Mouse (Mus musculus) mouse trophoblast stem cell (cell line): ENCODE data around the gene Eps8l2.
"Not testable (repeated sequence)": the region's sequence is repeated elsewhere in the genome, so short reads cannot be mapped to it uniquely, and the experiment has no call there.

Experiments
- in situ Hi-C, 2 experiments: fragments of 300-500 bp; cut with MseI, MboI; formaldehyde crosslinking; loops; 2 replicates in 1 of 2; 3 replicates in 1 of 2; pipeline ENCODE4 v1.15.1; 2025

Gene Eps8l2

DNA sequence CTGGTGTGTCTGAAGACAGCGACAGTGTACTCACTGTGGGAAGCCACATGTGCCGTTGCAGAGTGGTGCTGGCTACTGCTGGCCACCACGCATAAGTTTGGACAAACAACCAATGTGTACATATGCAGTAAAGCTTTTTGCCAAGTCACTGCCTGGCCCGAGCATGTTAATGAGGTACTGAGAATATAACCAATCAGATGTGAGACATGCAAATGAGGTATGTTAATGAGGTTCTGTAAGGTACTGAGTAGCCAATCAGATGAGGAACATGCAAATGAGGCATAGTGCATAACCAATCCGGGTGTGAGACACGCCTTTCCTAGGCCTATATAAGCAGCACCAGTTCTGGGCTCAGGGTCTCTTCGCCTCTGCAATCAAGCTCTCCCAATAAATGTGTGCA lies 69.0 kb downstream of the Eps8l2 start:
- in situ Hi-C loops: not testable (repeated sequence)

GRCm38 (mm10) chr7:141408833-141409232 lies 70.2 kb downstream of the Eps8l2 start:
- in situ Hi-C loops: no loop called here

- in situ Hi-C loops: no loop called here
These were observed 72.0 kb downstream of the Eps8l2 start for GRCm38 (mm10) chr7:141410631-141411030.

DNA sequence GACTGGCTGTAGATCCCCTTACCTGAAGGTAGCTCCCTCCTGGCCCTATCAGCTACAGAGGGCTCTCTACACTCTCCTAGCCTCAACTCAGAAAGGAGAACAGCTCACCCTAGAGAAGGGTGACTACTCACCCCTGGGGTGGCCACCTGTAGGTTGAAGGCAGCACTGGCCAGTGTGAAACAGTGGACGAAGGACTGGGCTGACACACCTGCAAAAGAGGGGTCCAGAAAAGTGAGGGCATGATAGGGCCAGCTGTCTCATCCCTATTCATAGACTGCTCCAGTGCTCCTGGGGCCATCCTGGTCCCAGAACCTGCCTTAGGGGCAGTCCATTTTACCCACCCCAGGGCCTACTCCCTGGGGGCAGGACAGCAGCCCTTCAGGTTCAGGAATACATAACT lies 73.0 kb downstream of the Eps8l2 start:
- in situ Hi-C loops: no loop called here
